Mouse (Mus musculus) forebrain, embryonic 11.5 days (tissue): ENCODE data around the gene Dzip1. TPM values are rescaled to one million over a fixed set of nuclear protein-coding genes. Genes with fewer than 3 reads are reported as not detected.
A peak's percentile ranks its signal among the peaks of the same experiment; 100 is the strongest.

Experiments
- ATAC-seq: fragments of 200-750 bp; cut with Nextera tagmentation; replicated peaks from 2 replicates; pipeline ENCODE4 v1.8.0; 2017; ENCODE audit warnings: moderate TSS enrichment; ENCODE audit not compliant: low FRiP score
- DNase-seq: peaks from one replicate; pipeline ENCODE4 v3.0.0-alpha.2; 2017; ENCODE audit warnings: low spot score
- H3K27ac ChIP-seq: fragments of 300-500 bp; sonication (generic); 2 replicates; pipeline ENCODE4 v1.5.1; 2014; ENCODE audit warnings: low read depth, low read length
- H3K27me3 ChIP-seq: fragments of 300-500 bp; sonication (generic); 2 replicates; pipeline ENCODE4 v1.6.1; 2014; ENCODE audit warnings: mild to moderate bottlenecking, low read length, mixed read lengths; ENCODE audit not compliant: control insufficient read depth, insufficient read depth
- H3K36me3 ChIP-seq: fragments of 300-500 bp; sonication (generic); 2 replicates; pipeline ENCODE4 v1.6.1; 2014; ENCODE audit warnings: mild to moderate bottlenecking, low read length, moderate library complexity, mixed read lengths; ENCODE audit not compliant: control insufficient read depth, insufficient read depth
- H3K4me1 ChIP-seq: fragments of 300-500 bp; sonication (generic); replicated peaks from 2 replicates; pipeline ENCODE4 v1.6.1; 2014; ENCODE audit warnings: low read length, mixed read lengths; ENCODE audit not compliant: control insufficient read depth, insufficient read depth
- H3K4me2 ChIP-seq: fragments of 300-500 bp; sonication (generic); 2 replicates; pipeline ENCODE4 v1.6.1; 2014; ENCODE audit warnings: low read depth, mild to moderate bottlenecking, low read length, moderate library complexity, mixed read lengths; ENCODE audit not compliant: severe bottlenecking
- H3K4me3 ChIP-seq: fragments of 300-500 bp; sonication (generic); 2 replicates; pipeline ENCODE4 v1.5.1; 2014; ENCODE audit warnings: low read depth, low read length
- H3K9ac ChIP-seq: fragments of 300-500 bp; sonication (generic); 2 replicates; pipeline ENCODE4 v1.6.1; 2014; ENCODE audit warnings: low read length
- H3K9me3 ChIP-seq: fragments of 300-500 bp; sonication (generic); 2 replicates; pipeline ENCODE4 v1.6.1; 2016; ENCODE audit warnings: low read length, mixed read lengths; ENCODE audit not compliant: control insufficient read depth
- whole genome bisulfite sequencing: fragments of 180-500 bp; shearing (Covaris S2); extraction: QIAGEN DNeasy Blood & Tissue Kit; methylation state at CpG from one replicate; pipeline ENCODE4 v1.1.7; 2014; 5-methylcytosine and 5-hydroxymethylcytosine counted together
- polyA plus RNA-seq: library from polyadenylated mRNA; unstranded; fragments of >200 nt; fragmentation: Nextera tagmentation; extraction: Ambion mirVana; gene quantifications from 2 replicates; pipeline ENCODE4 v1.2.1, GENCODE M21; 2014

Gene Dzip1
- polyA plus RNA-seq, 1 experiment from 2014 or later = 28.5 TPM

DNA sequence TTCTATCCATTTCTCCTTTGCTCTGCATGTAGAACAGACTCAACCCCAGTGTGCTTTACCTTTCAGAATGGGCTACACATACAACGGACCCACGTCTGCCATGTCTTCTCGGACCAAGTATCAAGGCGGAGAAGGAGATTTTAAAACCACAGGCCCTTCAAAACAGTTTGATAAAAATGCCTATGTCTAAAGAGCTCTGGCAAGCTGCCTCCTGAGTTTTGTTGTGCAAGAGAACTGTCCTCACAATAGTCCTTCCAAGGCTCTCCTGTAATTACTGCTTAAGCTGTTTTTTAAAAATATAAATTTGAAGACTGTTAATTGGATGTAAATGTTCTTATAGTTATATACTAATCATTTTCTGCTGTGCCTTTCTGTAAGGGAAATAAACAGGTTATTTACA is 51.1 kb downstream of the Dzip1 start:
- H3K4me1 ChIP-seq = no peaks in the 10 kb centered on the region
- ATAC-seq = no peak
- WGBS = 96% methylated on average over 4 of the region's 4 CpGs
- no peak overlapping the region for H3K9ac ChIP-seq
- no peak for DNase-seq
- no peak overlapping the region for H3K4me3 ChIP-seq
- no peak overlapping the region for H3K27ac ChIP-seq
- H3K4me2 ChIP-seq = no peak overlapping the region
- H3K9me3 ChIP-seq = no peaks in the 10 kb centered on the region
- H3K27me3 ChIP-seq = no peaks in the 10 kb centered on the region
- H3K36me3 ChIP-seq = peaks cover 1% of the 10 kb centered on the region; the same call in 1 of the 2 replicates

DNA sequence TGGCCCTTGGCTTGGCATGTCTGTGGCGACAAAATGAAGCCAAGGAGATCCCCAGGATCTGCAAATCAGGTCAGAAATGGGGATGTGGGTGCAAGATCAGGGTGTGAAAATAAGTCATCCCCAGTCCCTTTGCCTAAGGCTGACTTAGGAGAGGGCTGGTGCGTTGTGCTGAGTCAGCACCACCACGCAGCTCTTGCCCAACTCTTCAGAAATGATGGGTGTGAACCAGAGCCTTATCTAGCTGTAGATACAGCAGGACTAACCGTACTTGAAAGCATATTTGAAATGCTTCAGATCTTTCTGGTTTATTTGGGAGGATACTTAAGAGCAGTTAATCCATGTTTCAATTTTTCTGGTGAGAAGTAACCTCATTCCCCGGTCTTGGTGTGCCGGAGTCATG is 55.5 kb downstream of the Dzip1 start:
- H3K27me3 ChIP-seq = no peaks in the 10 kb centered on the region
- no peak for DNase-seq
- 90% methylated on average over 6 of the region's 6 CpGs for WGBS
- no peak overlapping the region for H3K4me2 ChIP-seq
- H3K4me3 ChIP-seq = no peak overlapping the region
- no peaks in the 10 kb centered on the region for H3K36me3 ChIP-seq
- 0 out of 2 replicates have a peak, but pooled peaks cover 3% of the 10 kb centered on the region for H3K4me1 ChIP-seq
- H3K9me3 ChIP-seq = no peaks in the 10 kb centered on the region
- no peak overlapping the region for H3K27ac ChIP-seq
- no peak for ATAC-seq
- no peak overlapping the region for H3K9ac ChIP-seq

DNA sequence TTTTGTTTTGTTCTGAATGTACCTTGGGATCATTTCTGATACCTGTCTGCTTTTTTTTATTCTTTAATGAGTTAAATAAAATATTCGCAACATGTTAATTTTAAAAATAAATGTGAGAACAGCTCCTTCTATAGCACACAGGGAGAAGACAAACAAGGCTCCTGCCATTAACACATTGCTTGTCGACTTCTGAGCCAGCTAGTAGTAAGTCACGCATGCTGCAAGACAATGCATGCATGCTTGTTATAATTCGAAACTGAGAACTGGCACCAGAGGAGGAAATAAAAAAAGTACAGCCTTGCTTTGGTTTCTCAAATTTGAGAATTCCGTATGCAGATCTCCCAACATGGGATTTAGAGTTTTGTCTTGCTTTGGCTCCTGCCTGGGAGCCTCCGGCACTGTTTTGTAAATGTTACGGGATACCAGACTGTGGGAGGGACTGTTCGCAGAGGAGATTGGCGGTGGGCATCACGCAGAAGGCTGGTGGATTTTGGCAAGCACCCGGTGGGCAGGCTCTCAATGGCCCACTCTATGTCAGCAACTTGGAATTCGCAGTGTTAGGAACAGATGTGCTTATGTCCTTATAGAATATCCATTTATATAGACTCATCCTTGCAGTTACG is 57.0 kb downstream of the Dzip1 start:
- H3K27ac ChIP-seq = no peak overlapping the region
- H3K4me1 ChIP-seq = 0 out of 2 replicates have a peak, but pooled peaks cover 3% of the 10 kb centered on the region
- no peak overlapping the region for H3K4me2 ChIP-seq
- H3K9me3 ChIP-seq = no peaks in the 10 kb centered on the region
- no peak overlapping the region for H3K4me3 ChIP-seq
- ATAC-seq = no peak
- H3K9ac ChIP-seq = no peak overlapping the region
- H3K36me3 ChIP-seq = no peaks in the 10 kb centered on the region
- no peak for DNase-seq
- WGBS = 82% methylated on average over 13 of the region's 13 CpGs
- H3K27me3 ChIP-seq = no peaks in the 10 kb centered on the region

DNA sequence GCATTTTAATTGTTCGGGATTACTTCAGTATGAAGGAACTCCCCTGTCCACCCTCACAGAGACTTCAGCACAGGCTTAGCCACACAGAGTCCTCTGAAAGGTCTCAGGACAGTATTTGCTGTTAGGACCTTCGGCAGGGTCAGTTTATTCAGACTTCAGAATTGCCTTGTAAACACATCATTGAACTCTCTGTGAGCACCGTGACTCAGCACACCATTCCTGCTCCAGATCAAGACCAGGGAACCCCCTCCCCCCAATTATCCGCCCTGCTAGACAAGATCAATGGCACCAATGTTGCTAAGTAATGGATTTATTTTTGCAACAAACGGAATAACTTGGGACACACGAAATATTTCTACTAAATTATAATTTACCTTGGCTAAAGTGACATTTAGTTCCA is 57.9 kb downstream of the Dzip1 start:
- Histone ChIP-seq H3K4me2 (no peak overlapping the region), H3K4me3 (no peak overlapping the region), H3K27me3 (no peaks in the 10 kb centered on the region), H3K9ac (no peak overlapping the region), H3K36me3 (no peaks in the 10 kb centered on the region), H3K4me1 (0 out of 2 replicates have a peak, but pooled peaks cover 3% of the 10 kb centered on the region), H3K27ac (no peak overlapping the region), H3K9me3 (no peaks in the 10 kb centered on the region)
- DNase-seq (no peak), ATAC-seq (no peak)
- WGBS = 52% methylated on average over 6 of the region's 6 CpGs

DNA sequence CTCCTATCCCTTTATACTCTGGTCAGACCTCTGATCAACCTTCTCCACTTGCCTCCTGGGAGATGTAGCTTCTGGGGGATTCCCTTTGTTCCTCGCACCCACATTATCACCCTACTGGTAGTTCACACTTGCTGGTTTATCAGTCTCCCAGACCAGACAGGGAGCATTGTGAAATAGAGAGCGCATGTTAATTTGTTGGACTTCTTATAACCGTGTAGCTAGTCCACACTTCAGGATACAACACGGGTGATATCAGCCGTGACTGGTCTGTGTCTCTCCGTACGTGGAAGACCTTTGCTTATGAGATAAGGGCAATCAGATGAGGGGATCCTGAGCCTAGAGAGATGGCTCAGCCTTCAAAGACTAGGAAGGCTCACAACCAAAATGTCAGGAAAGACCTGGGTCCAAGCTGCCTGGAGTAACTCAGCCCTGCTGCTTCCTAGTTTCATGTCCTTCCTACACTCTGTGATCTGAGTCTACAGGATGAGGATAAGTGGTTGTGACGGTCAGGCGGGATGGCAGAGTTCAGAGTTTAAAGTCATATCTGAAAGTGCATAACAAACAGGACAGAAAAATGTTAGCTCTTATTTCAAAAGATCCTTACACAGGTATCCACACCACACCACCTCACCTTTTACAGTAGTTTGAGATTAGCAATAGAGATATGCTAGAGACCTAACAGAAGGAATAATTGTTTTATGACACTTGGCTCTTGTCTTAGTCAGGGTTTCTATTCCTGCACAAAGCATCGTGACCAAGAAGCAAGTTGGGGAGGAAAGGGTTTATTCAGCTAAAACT is 59.0 kb downstream of the Dzip1 start:
- ATAC-seq (no peak), DNase-seq (no peak)
- no peaks in the 10 kb centered on the region for H3K9me3 ChIP-seq
- no peaks in the 10 kb centered on the region for H3K27me3 ChIP-seq
- 0 out of 2 replicates have a peak, but pooled peaks cover 3% of the 10 kb centered on the region for H3K4me1 ChIP-seq
- no peak overlapping the region for H3K4me3 ChIP-seq
- H3K27ac ChIP-seq = no peak overlapping the region
- H3K9ac ChIP-seq = no peak overlapping the region
- H3K36me3 ChIP-seq = no peaks in the 10 kb centered on the region
- 90% methylated on average over 10 of the region's 10 CpGs for WGBS
- no peak overlapping the region for H3K4me2 ChIP-seq

DNA sequence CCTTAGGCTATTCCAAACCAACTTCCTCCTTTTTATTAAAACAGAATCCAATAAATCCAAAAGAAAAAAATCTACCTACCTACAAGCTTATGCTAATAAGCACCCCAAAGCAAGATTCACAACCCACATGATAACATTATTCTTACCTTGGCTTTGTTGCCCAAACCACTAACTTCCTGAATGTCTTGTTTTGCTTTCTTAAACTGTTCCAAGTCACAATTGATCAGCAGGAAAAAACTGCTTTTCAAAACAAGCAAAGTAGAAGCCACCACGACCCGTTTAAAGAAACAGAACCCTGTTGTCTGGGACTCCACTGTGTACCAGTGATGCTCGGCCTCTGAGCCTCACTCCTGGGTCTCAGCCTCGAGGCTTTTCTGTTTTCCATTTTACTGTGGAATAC is 60.4 kb downstream of the Dzip1 start:
- DNase-seq (no peak), ATAC-seq (no peak)
- Histone ChIP-seq H3K36me3 (no peaks in the 10 kb centered on the region), H3K9ac (no peak overlapping the region), H3K4me3 (no peak overlapping the region), H3K4me1 (peaks cover 5% of the 10 kb centered on the region; the same call in 1 of the 2 replicates), H3K9me3 (no peaks in the 10 kb centered on the region), H3K27ac (no peak overlapping the region), H3K27me3 (no peaks in the 10 kb centered on the region), H3K4me2 (no peak overlapping the region)
- 54% methylated on average over 4 of the region's 4 CpGs for WGBS

DNA sequence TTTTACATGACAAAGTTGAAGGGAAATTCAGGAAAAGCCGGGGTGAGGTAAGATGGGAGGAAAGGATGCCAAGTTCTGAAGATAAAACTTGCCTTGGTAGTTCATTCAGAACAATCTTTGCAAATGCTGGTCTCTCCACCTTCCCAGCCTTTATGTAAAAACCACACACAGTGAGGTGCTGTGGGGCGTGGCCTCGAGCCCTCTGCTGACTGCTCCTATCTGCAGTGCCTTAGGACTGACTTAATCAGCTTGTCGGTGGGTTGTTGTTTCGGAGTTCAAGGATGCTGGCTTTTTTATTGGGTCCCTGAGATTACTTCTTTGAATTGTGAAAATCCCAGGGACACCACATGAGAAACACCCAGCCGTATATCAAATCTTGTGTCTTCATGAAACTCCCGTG is 63.0 kb downstream of the Dzip1 start:
- H3K36me3 ChIP-seq = no peaks in the 10 kb centered on the region
- H3K9ac ChIP-seq = no peak overlapping the region
- peaks cover 4% of the 10 kb centered on the region; the same call in 1 of the 2 replicates for H3K4me1 ChIP-seq
- no peak for DNase-seq
- H3K4me2 ChIP-seq = no peak overlapping the region
- no peak overlapping the region for H3K4me3 ChIP-seq
- H3K9me3 ChIP-seq = no peaks in the 10 kb centered on the region
- no peak overlapping the region for H3K27ac ChIP-seq
- H3K27me3 ChIP-seq = no peaks in the 10 kb centered on the region; the same call in 1 of the 2 replicates
- WGBS = 59% methylated on average over 7 of the region's 7 CpGs
- ATAC-seq = no peak

DNA sequence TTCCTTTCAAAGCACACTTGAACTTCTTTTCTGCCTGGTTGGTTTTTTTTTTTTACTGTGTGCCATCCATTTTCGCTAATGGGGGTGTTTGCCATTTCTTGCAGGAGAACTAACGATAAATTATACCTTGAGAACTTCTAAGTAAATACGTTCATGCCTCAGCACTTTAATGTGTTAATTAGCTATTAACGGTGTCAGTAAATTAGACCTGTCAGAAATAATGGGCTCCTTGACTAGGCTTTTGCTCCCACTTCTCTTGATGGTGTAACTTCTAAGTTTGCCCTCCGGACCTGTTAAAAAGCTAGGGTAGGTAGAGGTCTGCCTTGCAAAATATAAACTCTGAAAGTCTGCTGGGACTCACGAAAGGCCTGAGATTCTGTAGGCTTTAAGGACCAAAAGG is 66.9 kb downstream of the Dzip1 start:
- Histone ChIP-seq H3K9ac (no peak overlapping the region), H3K27me3 (peaks cover 14% of the 10 kb centered on the region), H3K4me2 (0 out of 2 replicates have a peak overlapping the region, but pooled peaks have one; percentile 8), H3K9me3 (no peaks in the 10 kb centered on the region), H3K4me3 (no peak overlapping the region), H3K36me3 (no peaks in the 10 kb centered on the region), H3K27ac (no peak overlapping the region), H3K4me1 (peaks cover 9% of the 10 kb centered on the region)
- 45% methylated on average over 6 of the region's 6 CpGs for WGBS
- DNase-seq (no peak), ATAC-seq (no peak)
